8 mouse cellular contexts compared by ENCODE assay signal in the genomic region with DNA sequence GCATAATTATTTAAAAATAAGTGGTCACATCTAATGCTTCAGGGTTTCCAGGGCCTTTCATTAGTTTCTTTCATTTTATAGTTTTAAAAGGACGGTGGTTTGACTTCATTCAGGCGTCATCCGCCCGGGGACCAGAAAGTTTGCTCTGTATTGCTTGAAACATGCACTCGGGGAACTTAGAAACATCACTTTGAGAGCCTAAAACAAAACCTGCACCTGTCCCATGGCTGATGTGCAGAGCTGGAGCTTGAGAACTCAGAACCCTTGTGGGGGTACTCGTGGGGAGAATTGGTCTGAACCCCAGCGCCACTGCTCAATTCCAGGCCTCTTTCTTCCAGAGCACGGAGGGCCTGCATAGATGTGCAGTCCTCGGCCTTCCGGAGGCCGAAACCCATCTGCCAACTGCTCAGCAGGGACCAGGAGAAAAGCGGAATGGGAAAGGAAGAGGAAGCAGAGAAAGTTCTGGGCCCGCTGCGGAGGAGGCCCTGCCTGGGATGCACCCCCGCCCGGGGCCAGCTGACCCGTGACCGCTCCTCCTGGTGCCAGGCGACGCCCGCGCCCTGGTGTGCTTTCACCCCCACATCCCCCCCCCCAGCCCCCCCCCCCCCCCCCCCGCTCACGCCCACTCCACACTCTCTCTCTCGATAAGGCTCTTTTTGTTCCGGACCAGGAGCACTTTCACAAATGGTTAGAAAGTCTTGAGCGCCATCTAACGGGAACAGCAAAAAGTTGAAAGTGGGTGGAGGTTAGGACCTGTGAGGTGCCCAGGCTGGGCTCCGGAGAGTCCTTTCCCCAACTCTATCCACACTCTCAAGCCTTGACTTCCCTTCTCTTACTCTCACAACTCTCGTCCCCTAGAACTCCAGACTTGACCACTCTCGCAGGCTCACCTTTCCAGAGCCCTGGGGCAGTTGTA. TPM values are rescaled to one million over a fixed set of nuclear protein-coding genes. Genes with fewer than 3 reads are reported as not detected.
DNase-seq lines count a peak whose midpoint lies in the region; ATAC-seq and TF ChIP-seq lines count a peak whose summit lies in the region.

No protein-coding gene starts in this region.

- H3K9ac ChIP-seq in kidney, embryonic 15.5 days = 0 out of 2 replicates have a peak overlapping the region, but pooled peaks have one; percentile 52
- H3K9ac ChIP-seq in liver, postnatal 0 days (replicated peaks) = no peak overlapping the region

- H3K4me2 ChIP-seq in kidney, embryonic 15.5 days = peak overlapping the region; percentile 61
- H3K4me2 ChIP-seq in liver, postnatal 0 days (ENCODE audit: low read depth, low read length) = peak overlapping the region; percentile 69

- no peaks in the 10 kb centered on the region for H3K9me3 ChIP-seq in heart, embryonic 10.5 days
- no peaks in the 10 kb centered on the region for H3K9me3 ChIP-seq in kidney, embryonic 15.5 days (replicated peaks)
- H3K9me3 ChIP-seq in liver, postnatal 0 days (ENCODE audit: low read length) = no peaks in the 10 kb centered on the region

- no peak overlapping the region for H3K27ac ChIP-seq in spleen, adult 2 months (ENCODE audit: insufficient read depth, low read length)
- peak overlapping the region; percentile 47; the same call in 1 of the 2 replicates for H3K27ac ChIP-seq in heart, embryonic 10.5 days
- peak overlapping the region; percentile 80 for H3K27ac ChIP-seq in kidney, embryonic 15.5 days
- no peak overlapping the region for H3K27ac ChIP-seq in liver, postnatal 0 days (ENCODE audit: low read depth)

- H3K4me3 ChIP-seq in spleen, adult 2 months (ENCODE audit: extremely low read depth, insufficient read depth, insufficient read length) = peak overlapping the region; percentile 17; the same call in 1 of the 2 replicates
- H3K4me3 ChIP-seq in heart, embryonic 10.5 days = peak overlapping the region; percentile 60
- H3K4me3 ChIP-seq in kidney, embryonic 15.5 days (replicated peaks) = peak overlapping the region; percentile 50
- peak overlapping the region; percentile 44 for H3K4me3 ChIP-seq in liver, postnatal 0 days (ENCODE audit: low read depth, low read length)

- H3K27me3 ChIP-seq in spleen, adult 2 months (ENCODE audit: control insufficient read depth, insufficient read depth, low read length) = peaks cover 16% of the 10 kb centered on the region
- peaks cover 83% of the 10 kb centered on the region for H3K27me3 ChIP-seq in heart, embryonic 10.5 days (ENCODE audit: insufficient read depth, poor library complexity, severe bottlenecking)
- H3K27me3 ChIP-seq in kidney, embryonic 15.5 days = peaks cover 93% of the 10 kb centered on the region
- peaks cover 79% of the 10 kb centered on the region for H3K27me3 ChIP-seq in liver, postnatal 0 days (ENCODE audit: insufficient read depth, low read length)

- no peaks in the 10 kb centered on the region; the same call in 1 of the 2 replicates for H3K4me1 ChIP-seq in spleen, adult 2 months (ENCODE audit: control insufficient read depth, insufficient read depth, insufficient read length)
- H3K4me1 ChIP-seq in heart, embryonic 10.5 days = peaks cover 12% of the 10 kb centered on the region; the same call in 1 of the 2 replicates
- H3K4me1 ChIP-seq in kidney, embryonic 15.5 days = peaks cover 25% of the 10 kb centered on the region
- peaks cover 11% of the 10 kb centered on the region; the same call in 1 of the 2 replicates for H3K4me1 ChIP-seq in liver, postnatal 0 days (ENCODE audit: insufficient read depth)

- H3K36me3 ChIP-seq in spleen, adult 2 months (ENCODE audit: control insufficient read depth, insufficient read depth, low read length) = no peaks in the 10 kb centered on the region
- no peaks in the 10 kb centered on the region for H3K36me3 ChIP-seq in heart, embryonic 10.5 days
- H3K36me3 ChIP-seq in kidney, embryonic 15.5 days = no peaks in the 10 kb centered on the region
- no peaks in the 10 kb centered on the region for H3K36me3 ChIP-seq in liver, postnatal 0 days (replicated peaks; ENCODE audit: insufficient read depth, low read length)

- WGBS in spleen, adult 2 months = 4% methylated on average over 24 of the region's 31 CpGs
- WGBS in heart, embryonic 10.5 days = 1% methylated on average over 25 of the region's 31 CpGs
- under 1% methylated on average over 27 of the region's 31 CpGs for WGBS in kidney, embryonic 15.5 days
- WGBS in liver, postnatal 0 days (ENCODE audit: insufficient replicate concordance) = 3% methylated on average over 21 of the region's 31 CpGs

- DNase-seq in spleen, adult 2 months (ENCODE audit: low read depth in 1 of 2, low spot score in 2 of 2) = no peak
- DNase-seq in spleen, postnatal 14 days (ENCODE audit: low spot score in 2 of 2) = no peak
- peak; percentile 71 to 79 for DNase-seq in cerebellum, postnatal 14 days
- no peak for DNase-seq in heart, embryonic 10.5 days (ENCODE audit: low spot score)
- peak; percentile 29 for DNase-seq in liver, postnatal 0 days
- peak; percentile 90 for DNase-seq in retina, postnatal 1 day
- DNase-seq in spleen, adult 12 weeks (ENCODE audit: low spot score) = no peak

- no peak for TF ChIP-seq EP300 in liver, postnatal 0 days (IDR thresholded peaks at IDR 0.05; ENCODE audit: low read depth)

- peak; percentile 73 for ATAC-seq in kidney, embryonic 15.5 days (replicated peaks; ENCODE audit: low FRiP score)
- peak; percentile 50; the same call in 1 of the 2 replicates for ATAC-seq in liver, postnatal 0 days

- no peak for TF ChIP-seq CTCF in spleen, adult 2 months (IDR thresholded peaks at IDR 0.05; ENCODE audit: extremely low read depth, insufficient read depth, insufficient read length, insufficient replicate concordance)
- TF ChIP-seq CTCF in liver, postnatal 0 days (IDR thresholded peaks at IDR 0.05; ENCODE audit: low read depth) = peak; percentile 65

- TF ChIP-seq POLR2A in spleen, adult 2 months (IDR thresholded peaks at IDR 0.05; ENCODE audit: low read depth, low read length) = no peak

RNA-seq across cellular contexts. Expression of gene Pou3f3, which starts 18.7 kb away (rescaled TPM):
- polyA plus RNA-seq in spleen, adult 2 months (2012; rRNA removed) = not detected in 2 replicates
- polyA plus RNA-seq in heart, embryonic 10.5 days (2016; fragmentation: Nextera tagmentation; extraction: Ambion mirVana) = 0.03 and 0.43 TPM in 2 replicates
- 8.9 and 9.2 TPM in 2 replicates for polyA plus RNA-seq in kidney, embryonic 15.5 days (2015; fragmentation: Nextera tagmentation; extraction: Ambion mirVana)
- not detected in 2 replicates for polyA plus RNA-seq in liver, postnatal 0 days (2015; fragmentation: Nextera tagmentation; extraction: Ambion mirVana)

Comparison
In these comparisons a context has a peak if more than half of its experiments do, and no peak if none do; other contexts are left out.
1. DNase-seq: peak in cerebellum, postnatal 14 days (2 of 2), liver, postnatal 0 days (single experiment) and retina, postnatal 1 day (single experiment); none in spleen, adult 2 months (0 of 2), spleen, postnatal 14 days (0 of 2), heart, embryonic 10.5 days (single experiment) and spleen, adult 12 weeks (single experiment).
2. H3K27ac ChIP-seq: peak in heart, embryonic 10.5 days (single experiment) and kidney, embryonic 15.5 days (single experiment); none in spleen, adult 2 months (single experiment) and liver, postnatal 0 days (single experiment).
3. Peak in every context shown above with its lines, with median percentiles within 50 percentile points of each other: H3K4me3 ChIP-seq.